Mouse (Mus musculus) MN1 (cell line): ENCODE measurements around the gene Prpf38b.

Experiments used
- DNase-seq: peaks from one replicate; pipeline ENCODE4 v3.0.0-alpha.2; 2016; ENCODE audit warnings: low spot score

Prpf38b gene

GRCm38 (mm10) chr3:108858231-108858770 is 53.2 kb downstream of the Prpf38b start:
- DNase-seq: peak; percentile 71

- DNase-seq: no peak
Observed at GRCm38 (mm10) chr3:108857714-108858113, 53.8 kb downstream of the Prpf38b start.

- no peak for DNase-seq
Observed at GRCm38 (mm10) chr3:108857124-108857470, 54.4 kb downstream of the Prpf38b start.

- DNase-seq: no peak
Observed at GRCm38 (mm10) chr3:108856386-108857123, 55.0 kb downstream of the Prpf38b start.

GRCm38 (mm10) chr3:108855864-108856263 is 55.7 kb downstream of the Prpf38b start:
- DNase-seq: peak; percentile 36

GRCm38 (mm10) chr3:108855371-108855770 is 56.2 kb downstream of the Prpf38b start:
- peak; percentile 46 for DNase-seq

- DNase-seq: no peak
Observed at GRCm38 (mm10) chr3:108853266-108853665, 58.3 kb downstream of the Prpf38b start.
